Mouse (Mus musculus) hindbrain, embryonic 13.5 days (tissue): ENCODE results near the gene Rpl22. TPM values are rescaled to one million over a fixed set of nuclear protein-coding genes. Genes with fewer than 3 reads are reported as not detected.
A peak's percentile ranks its signal among the peaks of the same experiment; 100 is the strongest.

ENCODE experiments used
- ATAC-seq: fragments of 200-750 bp; cut with Nextera tagmentation; 2 replicates; pipeline ENCODE4 v1.8.0; 2017; ENCODE audit warnings: moderate TSS enrichment; ENCODE audit not compliant: low FRiP score
- H3K27ac ChIP-seq: fragments of 300-500 bp; sonication (generic); 2 replicates; pipeline ENCODE4 v1.5.1; 2015; ENCODE audit warnings: inconsistent platforms, mild to moderate bottlenecking, moderate library complexity
- H3K27me3 ChIP-seq: fragments of 300-500 bp; sonication (generic); 2 replicates; pipeline ENCODE4 v1.6.1; 2015; ENCODE audit warnings: mild to moderate bottlenecking, inconsistent platforms
- H3K36me3 ChIP-seq: fragments of 300-500 bp; sonication (generic); 2 replicates; pipeline ENCODE4 v1.6.1; 2015; ENCODE audit warnings: mild to moderate bottlenecking, inconsistent platforms
- H3K4me1 ChIP-seq: fragments of 300-500 bp; sonication (generic); replicated peaks from 2 replicates; pipeline ENCODE4 v1.6.1; 2015; ENCODE audit warnings: inconsistent platforms
- H3K4me2 ChIP-seq: fragments of 300-500 bp; sonication (generic); 2 replicates; pipeline ENCODE4 v1.6.1; 2015; ENCODE audit warnings: inconsistent platforms, mild to moderate bottlenecking, moderate library complexity
- H3K4me3 ChIP-seq: fragments of 300-500 bp; sonication (generic); 2 replicates; pipeline ENCODE4 v1.5.1; 2015; ENCODE audit warnings: mild to moderate bottlenecking, inconsistent platforms
- H3K9ac ChIP-seq: fragments of 300-500 bp; sonication (generic); 2 replicates; pipeline ENCODE4 v1.6.1; 2015; ENCODE audit warnings: mild to moderate bottlenecking, inconsistent platforms
- H3K9me3 ChIP-seq: fragments of 300-500 bp; sonication (generic); 2 replicates; pipeline ENCODE4 v1.6.1; 2016; ENCODE audit warnings: inconsistent platforms
- WGBS: fragments of 180-500 bp; shearing (Covaris S2); methylation state at CpG from one replicate; pipeline ENCODE4 v1.1.7; 2015; 5-methylcytosine and 5-hydroxymethylcytosine counted together
- polyA plus RNA-seq: library from polyadenylated mRNA; unstranded; fragments of >200 nt; fragmentation: Nextera tagmentation; extraction: Ambion mirVana; gene quantifications from 2 replicates; pipeline ENCODE4 v1.2.1, GENCODE M21; 2015

The Rpl22 gene
- polyA plus RNA-seq, 1 experiment from 2014 or later = 218 TPM

GRCm38 (mm10) chr4:152324641-152325562 is 640 bp upstream of the Rpl22 start:
- no peak overlapping the region for H3K9ac ChIP-seq
- peak; percentile 44 for ATAC-seq
- 58% methylated on average over 16 of the region's 16 CpGs for WGBS

DNA sequence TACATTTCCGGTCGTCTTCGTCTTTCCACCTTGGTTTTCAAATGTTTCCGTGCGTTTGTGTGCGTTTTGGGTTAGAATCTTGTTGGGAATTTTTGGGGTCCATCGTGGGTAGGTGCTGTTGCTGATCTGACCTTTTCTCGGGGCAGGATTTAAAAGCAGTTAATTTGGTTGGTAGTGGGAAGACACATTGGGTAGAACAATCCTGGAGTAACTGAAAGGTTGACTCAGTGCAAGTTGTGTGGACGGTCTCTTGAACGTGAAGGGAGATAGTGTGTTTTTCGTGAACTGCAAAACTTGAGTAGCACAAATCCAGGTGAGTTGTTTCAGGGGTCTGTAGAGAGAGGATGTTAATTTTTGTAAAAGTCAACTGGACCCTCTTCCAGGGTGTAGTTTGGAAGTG is 1.0 kb downstream of the Rpl22 start:
- Histone ChIP-seq H3K4me1 (peaks cover 22% of the 10 kb centered on the region), H3K9ac (peak overlapping the region; percentile 98)
- WGBS = 2% methylated on average over 11 of the region's 11 CpGs

More at GRCm38 (mm10) chr4:152324641-152325562, 640 bp upstream of the Rpl22 start:
- Histone ChIP-seq H3K4me3 (peak overlapping the region; percentile 95), H3K36me3 (peaks cover 14% of the 10 kb centered on the region), H3K27me3 (0 out of 2 replicates have a peak, but pooled peaks cover 12% of the 10 kb centered on the region), H3K9me3 (no peaks in the 10 kb centered on the region), H3K4me2 (peak overlapping the region; percentile 88), H3K4me1 (peaks cover 22% of the 10 kb centered on the region), H3K27ac (no peak overlapping the region)

GRCm38 (mm10) chr4:152328691-152329090 is 3.1 kb downstream of the Rpl22 start:
- H3K4me2 ChIP-seq = no peak overlapping the region
- H3K4me1 ChIP-seq = peaks cover 22% of the 10 kb centered on the region
- H3K27me3 ChIP-seq = no peaks in the 10 kb centered on the region
- H3K27ac ChIP-seq = no peak overlapping the region
- no peak overlapping the region for H3K4me3 ChIP-seq
- H3K36me3 ChIP-seq = peaks cover 48% of the 10 kb centered on the region
- 81% methylated on average over 6 of the region's 6 CpGs for WGBS
- no peak overlapping the region for H3K9ac ChIP-seq
- H3K9me3 ChIP-seq = no peaks in the 10 kb centered on the region
- ATAC-seq = no peak

More for the DNA sequence above, 1.0 kb downstream of the Rpl22 start:
- Histone ChIP-seq H3K9me3 (no peaks in the 10 kb centered on the region), H3K4me3 (peak overlapping the region; percentile 95), H3K27ac (no peak overlapping the region), H3K36me3 (peaks cover 31% of the 10 kb centered on the region), H3K4me2 (peak overlapping the region; percentile 88), H3K27me3 (0 out of 2 replicates have a peak, but pooled peaks cover 9% of the 10 kb centered on the region)
- no peak for ATAC-seq

DNA sequence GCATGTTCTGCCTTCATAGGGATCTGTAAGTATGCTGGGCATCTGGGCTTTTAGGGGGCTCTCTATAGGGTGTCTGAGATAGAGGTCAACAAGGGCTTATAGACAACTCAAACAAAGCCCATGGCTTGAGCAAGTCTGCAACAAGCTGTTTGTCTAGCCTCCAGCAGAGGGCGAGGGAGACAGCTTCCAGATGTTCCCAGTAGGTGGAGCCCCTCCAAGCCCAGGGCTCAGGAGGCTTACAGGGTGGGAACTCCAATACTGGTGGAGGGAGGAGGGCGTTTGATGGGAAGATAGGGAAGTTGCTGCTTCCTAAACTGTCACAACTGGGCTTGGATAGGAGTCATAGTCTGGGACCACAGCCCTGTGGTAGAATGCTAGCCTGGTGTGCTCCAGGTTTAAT is 7.4 kb downstream of the Rpl22 start:
- H3K9me3 ChIP-seq = no peaks in the 10 kb centered on the region
- 0 out of 2 replicates have a peak, but pooled peaks cover 5% of the 10 kb centered on the region for H3K4me1 ChIP-seq
- H3K27me3 ChIP-seq = peaks cover 7% of the 10 kb centered on the region; the same call in 1 of the 2 replicates
- H3K27ac ChIP-seq = no peak overlapping the region
- peak; percentile 23; the same call in 1 of the 2 replicates for ATAC-seq
- WGBS = 42% methylated on average over 2 of the region's 2 CpGs
- H3K4me3 ChIP-seq = no peak overlapping the region
- H3K9ac ChIP-seq = no peak overlapping the region
- peaks cover 69% of the 10 kb centered on the region for H3K36me3 ChIP-seq
- no peak overlapping the region for H3K4me2 ChIP-seq

- Histone ChIP-seq H3K4me1 (peaks cover 8% of the 10 kb centered on the region), H3K36me3 (peaks cover 68% of the 10 kb centered on the region), H3K27me3 (peaks cover 7% of the 10 kb centered on the region; the same call in 1 of the 2 replicates), H3K9ac (no peak overlapping the region), H3K27ac (no peak overlapping the region), H3K4me3 (no peak overlapping the region), H3K9me3 (no peaks in the 10 kb centered on the region), H3K4me2 (no peak overlapping the region)
- ATAC-seq = no peak
- 93% methylated on average over 12 of the region's 12 CpGs for WGBS
These were observed 8.0 kb downstream of the Rpl22 start for GRCm38 (mm10) chr4:152333587-152333986.

DNA sequence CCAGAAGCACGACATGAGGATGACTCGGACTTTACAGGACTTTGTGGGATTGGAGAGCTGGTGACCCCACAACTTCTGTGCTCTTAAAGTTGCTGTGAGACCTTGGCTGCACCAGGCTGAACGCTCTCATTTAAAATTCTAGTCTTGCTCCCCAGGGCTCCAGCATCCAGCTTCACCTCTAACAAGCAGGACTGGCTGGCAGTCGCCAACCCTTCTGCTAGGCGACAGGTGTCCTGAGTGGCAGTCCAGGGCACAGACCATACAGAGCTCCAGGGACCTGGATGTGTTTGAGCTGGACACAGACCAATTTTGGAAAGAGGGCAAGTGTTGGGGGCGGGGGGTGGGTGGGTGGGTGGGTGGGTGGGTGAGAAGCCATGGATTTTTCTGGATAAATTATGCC is 12.2 kb downstream of the Rpl22 start:
- no peak for ATAC-seq
- Histone ChIP-seq H3K4me3 (no peak overlapping the region), H3K4me1 (peaks cover 37% of the 10 kb centered on the region), H3K9ac (no peak overlapping the region), H3K27ac (no peak overlapping the region), H3K9me3 (no peaks in the 10 kb centered on the region), H3K36me3 (peaks cover 28% of the 10 kb centered on the region), H3K4me2 (no peak overlapping the region), H3K27me3 (peaks cover 32% of the 10 kb centered on the region)
- 22% methylated on average over 6 of the region's 6 CpGs for WGBS

DNA sequence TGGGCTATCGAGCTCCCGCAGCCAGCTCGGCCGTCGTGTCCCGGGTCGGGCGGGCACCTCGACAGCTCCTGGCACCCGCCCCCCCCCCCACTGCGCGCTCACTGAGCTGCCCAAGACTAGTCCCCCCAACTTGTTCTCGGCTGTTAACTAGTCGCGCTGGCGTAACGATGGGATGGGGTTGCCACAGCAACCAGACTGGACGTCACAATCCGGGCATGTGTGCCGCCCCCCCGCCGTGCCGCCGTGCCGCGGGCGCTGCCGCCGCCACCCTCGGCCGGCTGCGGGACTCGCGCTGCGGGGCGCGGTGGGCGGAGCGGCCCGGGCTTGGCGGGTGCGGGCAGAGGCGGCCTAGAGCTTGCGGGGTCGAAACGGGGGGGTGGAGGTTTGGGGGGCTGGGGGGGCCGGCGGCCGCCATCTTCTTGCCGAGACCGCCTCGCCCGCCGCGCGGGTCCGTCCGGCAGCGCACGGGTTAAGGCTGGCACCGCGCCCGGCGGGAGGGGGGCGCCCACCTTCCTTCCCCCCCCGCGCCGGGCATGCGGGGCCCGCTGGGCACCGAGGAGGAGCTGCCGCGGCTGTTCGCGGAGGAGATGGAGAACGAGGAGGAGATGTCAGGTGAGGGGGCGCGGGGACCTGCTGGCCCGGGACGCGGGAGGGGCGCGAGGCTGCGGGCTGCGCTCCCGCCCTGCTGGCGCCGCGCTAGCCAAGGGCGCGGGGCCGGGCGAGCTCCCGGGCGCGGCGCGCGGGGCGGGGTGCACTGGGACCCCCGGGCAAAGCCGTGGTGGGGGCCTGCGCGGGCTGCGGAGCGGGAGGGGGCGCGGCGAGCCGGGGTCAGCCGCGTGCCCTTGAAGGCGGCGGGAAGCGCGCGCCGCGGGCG is 13.1 kb downstream of the Rpl22 start, which contains the start of gene Chd5:
Gene Chd5 (plus strand): TSS at position 233 of the 874 bp plus-strand sequence.
- Histone ChIP-seq H3K4me2 (peak within 1 kb of the TSS; percentile 89), H3K27ac (peak within 1 kb of the TSS; percentile 84), H3K27me3 (peaks cover 32% of the 10 kb centered on the region), H3K9ac (peak within 1 kb of the TSS; percentile 94), H3K4me3 (peak within 1 kb of the TSS; percentile 74), H3K36me3 (peaks cover 21% of the 10 kb centered on the region), H3K9me3 (no peaks in the 10 kb centered on the region), H3K4me1 (peaks cover 46% of the 10 kb centered on the region)
- ATAC-seq = peak; percentile 37
- WGBS = under 1% methylated on average over 99 of the region's 120 CpGs

GRCm38 (mm10) chr4:152339293-152339790 is 13.8 kb downstream of the Rpl22 start:
- 1% methylated on average over 25 of the region's 26 CpGs for WGBS
- peak overlapping the region; percentile 84 for H3K27ac ChIP-seq
- H3K9me3 ChIP-seq = no peaks in the 10 kb centered on the region
- peak overlapping the region; percentile 94 for H3K9ac ChIP-seq
- peaks cover 46% of the 10 kb centered on the region for H3K4me1 ChIP-seq
- H3K4me2 ChIP-seq = peak overlapping the region; percentile 89
- H3K36me3 ChIP-seq = peaks cover 15% of the 10 kb centered on the region
- peak; percentile 29 for ATAC-seq
- H3K4me3 ChIP-seq = peak overlapping the region; percentile 74
- H3K27me3 ChIP-seq = peaks cover 36% of the 10 kb centered on the region

GRCm38 (mm10) chr4:152340584-152341284 is 15.2 kb downstream of the Rpl22 start:
- 37% methylated on average over 15 of the region's 15 CpGs for WGBS
- no peak for ATAC-seq
- H3K4me3 ChIP-seq = peak overlapping the region; percentile 74

GRCm38 (mm10) chr4:152343296-152343695 is 17.8 kb downstream of the Rpl22 start:
- Histone ChIP-seq H3K4me3 (no peak overlapping the region), H3K4me1 (peaks cover 54% of the 10 kb centered on the region), H3K27me3 (peaks cover 41% of the 10 kb centered on the region), H3K27ac (no peak overlapping the region), H3K9ac (peak overlapping the region; percentile 29; the same call in 1 of the 2 replicates), H3K36me3 (no peaks in the 10 kb centered on the region), H3K9me3 (no peaks in the 10 kb centered on the region), H3K4me2 (no peak overlapping the region)
- ATAC-seq = no peak
- WGBS = 17% methylated on average over 5 of the region's 5 CpGs

More at GRCm38 (mm10) chr4:152340584-152341284, 15.2 kb downstream of the Rpl22 start:
- Histone ChIP-seq H3K27ac (no peak overlapping the region), H3K4me2 (peak overlapping the region; percentile 89), H3K9ac (peak overlapping the region; percentile 94; the same call in 1 of the 2 replicates), H3K4me1 (peaks cover 56% of the 10 kb centered on the region), H3K9me3 (no peaks in the 10 kb centered on the region), H3K27me3 (peaks cover 36% of the 10 kb centered on the region), H3K36me3 (peaks cover 2% of the 10 kb centered on the region; the same call in 1 of the 2 replicates)

- H3K36me3 ChIP-seq = no peaks in the 10 kb centered on the region
- H3K27ac ChIP-seq = no peak overlapping the region
- H3K9ac ChIP-seq = no peak overlapping the region
- H3K4me3 ChIP-seq = no peak overlapping the region
- H3K27me3 ChIP-seq = peaks cover 44% of the 10 kb centered on the region
- no peaks in the 10 kb centered on the region for H3K9me3 ChIP-seq
- H3K4me1 ChIP-seq = peaks cover 55% of the 10 kb centered on the region
- ATAC-seq = no peak
- 60% methylated on average over 7 of the region's 7 CpGs for WGBS
- no peak overlapping the region for H3K4me2 ChIP-seq
These were observed 19.1 kb downstream of the Rpl22 start for GRCm38 (mm10) chr4:152344651-152345050.
